Mouse (Mus musculus): ENCODE results near the gene Kcnq1.

Kcnq1 gene

GRCm38 (mm10) chr7:143310311-143310710 is 204.1 kb downstream of the Kcnq1 start:
- DNase-seq (ENCODE audit: low read depth in 1 of 2, low spot score in 2 of 2): no peak

GRCm38 (mm10) chr7:143310847-143311246 is 204.7 kb downstream of the Kcnq1 start:
- no peak for DNase-seq (ENCODE audit: low read depth in 1 of 2, low spot score in 2 of 2)

- no peak for DNase-seq (ENCODE audit: low read depth in 1 of 2, low spot score in 2 of 2)
These were observed 205.3 kb downstream of the Kcnq1 start for GRCm38 (mm10) chr7:143311471-143311870.

- peak; percentile 29 to 30 for DNase-seq (ENCODE audit: low read depth in 1 of 2, low spot score in 2 of 2)
These were observed 207.6 kb downstream of the Kcnq1 start for GRCm38 (mm10) chr7:143313572-143314319.

GRCm38 (mm10) chr7:143318512-143318911 is 212.3 kb downstream of the Kcnq1 start:
- no peak for DNase-seq (ENCODE audit: low read depth in 1 of 2, low spot score in 2 of 2)

- DNase-seq (ENCODE audit: low read depth in 1 of 2, low spot score in 2 of 2): no peak
These were observed 214.2 kb downstream of the Kcnq1 start for GRCm38 (mm10) chr7:143320367-143320766.

GRCm38 (mm10) chr7:143325051-143325450 is 218.9 kb downstream of the Kcnq1 start:
- DNase-seq (ENCODE audit: low read depth in 1 of 2, low spot score in 2 of 2): no peak

- DNase-seq (ENCODE audit: low read depth in 1 of 2, low spot score in 2 of 2): no peak
These were observed 222.2 kb downstream of the Kcnq1 start for GRCm38 (mm10) chr7:143328185-143328915.

GRCm38 (mm10) chr7:143329110-143329810 is 223.1 kb downstream of the Kcnq1 start:
- DNase-seq (ENCODE audit: low read depth in 1 of 2, low spot score in 2 of 2): no peak

GRCm38 (mm10) chr7:143333040-143333439 is 226.9 kb downstream of the Kcnq1 start:
- DNase-seq (ENCODE audit: low read depth in 1 of 2, low spot score in 2 of 2): no peak

- DNase-seq (ENCODE audit: low read depth in 1 of 2, low spot score in 2 of 2): no peak
These were observed 227.4 kb downstream of the Kcnq1 start for GRCm38 (mm10) chr7:143333604-143334003.

GRCm38 (mm10) chr7:143338690-143339089 is 232.5 kb downstream of the Kcnq1 start:
- no peak for DNase-seq (ENCODE audit: low read depth in 1 of 2, low spot score in 2 of 2)

GRCm38 (mm10) chr7:143340601-143341281 is 234.6 kb downstream of the Kcnq1 start:
- DNase-seq (ENCODE audit: low read depth in 1 of 2, low spot score in 2 of 2): no peak

- no peak for DNase-seq (ENCODE audit: low read depth in 1 of 2, low spot score in 2 of 2)
These were observed 235.3 kb downstream of the Kcnq1 start for GRCm38 (mm10) chr7:143341301-143341980.

- DNase-seq (ENCODE audit: low read depth in 1 of 2, low spot score in 2 of 2): no peak
These were observed 237.7 kb downstream of the Kcnq1 start for GRCm38 (mm10) chr7:143343781-143344306.

GRCm38 (mm10) chr7:143349287-143349686 is 243.1 kb downstream of the Kcnq1 start:
- no peak for DNase-seq (ENCODE audit: low read depth in 1 of 2, low spot score in 2 of 2)

- DNase-seq (ENCODE audit: low read depth in 1 of 2, low spot score in 2 of 2): no peak
These were observed 243.7 kb downstream of the Kcnq1 start for GRCm38 (mm10) chr7:143349848-143350247.

- no peak for DNase-seq (ENCODE audit: low read depth in 1 of 2, low spot score in 2 of 2)
These were observed 249.7 kb downstream of the Kcnq1 start for GRCm38 (mm10) chr7:143355831-143356230.

- DNase-seq (ENCODE audit: low read depth in 1 of 2, low spot score in 2 of 2): no peak
These were observed 250.9 kb downstream of the Kcnq1 start for GRCm38 (mm10) chr7:143357109-143357508.

- DNase-seq (ENCODE audit: low read depth in 1 of 2, low spot score in 2 of 2): no peak
These were observed 251.7 kb downstream of the Kcnq1 start for GRCm38 (mm10) chr7:143357831-143358230.
